Mouse (Mus musculus): ENCODE data around the gene Spats1. TPM values are rescaled to one million over a fixed set of nuclear protein-coding genes. Genes with fewer than 3 reads are reported as not detected.

The Spats1 gene
- total and polyA plus RNA-seq, 3 experiments, result 2.5 to 2.7 (median 2.5) TPM

DNA sequence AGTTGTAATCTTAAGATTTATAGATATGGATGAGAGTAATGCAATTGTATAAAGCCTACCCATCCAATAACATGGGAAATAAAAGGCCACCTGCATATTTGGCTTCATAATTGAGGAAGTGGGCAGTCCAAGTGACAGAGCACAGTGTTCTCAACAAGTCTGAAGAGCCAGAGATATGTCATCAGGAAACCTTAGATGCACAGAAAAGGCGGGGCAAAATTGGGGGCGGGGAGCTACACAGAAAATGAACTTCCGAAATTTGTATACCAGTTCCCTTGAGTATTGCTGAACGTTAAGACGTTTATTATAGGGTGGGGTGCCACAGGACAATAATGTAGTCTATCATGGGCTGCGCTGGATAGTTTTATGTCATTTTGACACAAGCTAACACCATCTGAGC lies 25.1 kb downstream of the Spats1 start:
- peaks cover 0 to 11% of the 10 kb centered on the region in 2 experiments; a peak in 3 of 4 replicates for H3K4me1 ChIP-seq (ENCODE audit: control insufficient read depth in 1 of 2, insufficient read depth in 2 of 2)
- in situ Hi-C loops (cut with MboI; ENCODE audit: low pct_ligation_motif_present, low pct_unique_long_range_greater_than_20kb, low sequenced_read_pairs) (no loop called here), dilution Hi-C loops (cut with MboI; ENCODE audit: extremely low pct_ligation_motif_present, extremely low pct_unique_long_range_greater_than_20kb, low sequenced_read_pairs) (no loop called here)
- H3K36me3 ChIP-seq (replicated peaks in 1 of 2; ENCODE audit: control insufficient read depth in 1 of 2, insufficient read depth in 1 of 2, low read length in 1 of 2), result peaks cover 5 to 16% of the 10 kb centered on the region in 2 experiments
- no peak for TF ChIP-seq BHLHE40 (IDR thresholded peaks at IDR 0.05; ENCODE audit: low read depth, low read length)
- TF ChIP-seq CHD2 (IDR thresholded peaks at IDR 0.05; ENCODE audit: low read length), result no peak
- no peak for TF ChIP-seq POLR2AphosphoS2 (IDR thresholded peaks at IDR 0.05; ENCODE audit: low read depth, low read length)
- TF ChIP-seq GABPA (IDR thresholded peaks at IDR 0.05; ENCODE audit: insufficient replicate concordance, low read depth, low read length), result no peak
- no peak for TF ChIP-seq PAX5 (IDR thresholded peaks at IDR 0.05; ENCODE audit: low read length)
- no peak for TF ChIP-seq ZNF384 (IDR thresholded peaks at IDR 0.05; ENCODE audit: low read depth, low read length)
- TF ChIP-seq TBP (conservative IDR thresholded peaks at IDR 0.05; ENCODE audit: low read depth, low read length), result no peak
- no peak overlapping the region for H3K9ac ChIP-seq (ENCODE audit: insufficient read depth, low read depth)
- H3K27me3 ChIP-seq (replicated peaks), result no peaks in the 10 kb centered on the region
- no peaks in the 10 kb centered on the region for H3K9me3 ChIP-seq (replicated peaks; ENCODE audit: low read length)
- H3K79me2 ChIP-seq (replicated peaks; ENCODE audit: control insufficient read depth, extremely low read depth, insufficient read depth, poor library complexity, severe bottlenecking), result no peaks in the 10 kb centered on the region
- peak; percentile 66 for DNase-seq (ENCODE audit: extremely low read depth)
- H3K27ac ChIP-seq (ENCODE audit: insufficient read depth, low read depth), result no peak overlapping the region
- no peak overlapping the region for H3K4me3 ChIP-seq (replicated peaks in 1 of 3; ENCODE audit: low read depth in 2 of 3, low read length in 2 of 3, poor library complexity in 1 of 3)
- no peak overlapping the region for H3K4me2 ChIP-seq (ENCODE audit: insufficient read depth, low read depth, poor library complexity, severe bottlenecking)

DNA sequence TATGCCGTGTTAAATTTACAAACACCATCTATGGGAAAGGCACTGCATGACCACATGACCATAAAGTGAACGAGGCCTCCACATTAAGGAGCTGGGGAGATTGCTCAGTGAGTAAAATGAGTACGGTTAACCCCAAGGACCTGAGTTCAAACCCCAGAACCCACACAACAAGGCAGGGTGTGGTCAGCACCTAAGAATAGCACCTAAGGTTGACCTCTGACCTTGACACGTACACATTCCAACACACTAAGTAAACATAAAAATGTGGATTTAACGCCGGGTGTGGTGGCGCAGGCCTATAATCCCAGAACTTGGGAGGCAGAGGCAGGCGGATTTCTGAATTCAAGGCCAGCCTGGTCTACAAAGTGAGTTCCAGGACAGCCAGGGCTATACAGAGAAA lies 25.6 kb downstream of the Spats1 start:
- Histone ChIP-seq H3K27ac (ENCODE audit: insufficient read depth, low read depth) (no peak overlapping the region), H3K4me2 (ENCODE audit: insufficient read depth, low read depth, poor library complexity, severe bottlenecking) (no peak overlapping the region), H3K4me3 (replicated peaks in 1 of 3; ENCODE audit: low read depth in 2 of 3, low read length in 2 of 3, poor library complexity in 1 of 3) (no peak overlapping the region), H3K36me3 (replicated peaks in 1 of 2; ENCODE audit: control insufficient read depth in 1 of 2, insufficient read depth in 1 of 2, low read length in 1 of 2) (peaks cover 5 to 16% of the 10 kb centered on the region in 2 experiments), H3K9ac (ENCODE audit: insufficient read depth, low read depth) (no peak overlapping the region), H3K79me2 (replicated peaks; ENCODE audit: control insufficient read depth, extremely low read depth, insufficient read depth, poor library complexity, severe bottlenecking) (no peaks in the 10 kb centered on the region), H3K4me1 (ENCODE audit: control insufficient read depth in 1 of 2, insufficient read depth in 2 of 2) (peaks cover 0 to 11% of the 10 kb centered on the region in 2 experiments; a peak in 3 of 4 replicates), H3K9me3 (replicated peaks; ENCODE audit: low read length) (no peaks in the 10 kb centered on the region), H3K27me3 (replicated peaks) (no peaks in the 10 kb centered on the region)
- dilution Hi-C loops (cut with MboI; ENCODE audit: extremely low pct_ligation_motif_present, extremely low pct_unique_long_range_greater_than_20kb, low sequenced_read_pairs), result no loop called here
- no peak for TF ChIP-seq POLR2A (IDR thresholded peaks at IDR 0.05; ENCODE audit: low read depth, low read length)
- TF ChIP-seq MAX (IDR thresholded peaks at IDR 0.05; ENCODE audit: low read length), result no peak
- TF ChIP-seq HCFC1 (IDR thresholded peaks at IDR 0.05; ENCODE audit: low read depth, low read length), result no peak
- TF ChIP-seq RCOR1 (conservative IDR thresholded peaks at IDR 0.05; ENCODE audit: low read depth, low read length), result no peak
- no peak for TF ChIP-seq CHD1 (IDR thresholded peaks at IDR 0.05; ENCODE audit: low read depth, low read length)
- no peak for TF ChIP-seq MEF2A (IDR thresholded peaks at IDR 0.05; ENCODE audit: borderline replicate concordance, low read depth, low read length)
- no peak for TF ChIP-seq MAZ (IDR thresholded peaks at IDR 0.05; ENCODE audit: low read depth, low read length)
- TF ChIP-seq KAT2A (IDR thresholded peaks at IDR 0.05; ENCODE audit: insufficient replicate concordance, low read length), result no peak
- no peak for TF ChIP-seq GABPA (IDR thresholded peaks at IDR 0.05; ENCODE audit: insufficient replicate concordance, low read depth, low read length)
- in situ Hi-C loops (cut with MboI; ENCODE audit: low pct_ligation_motif_present, low pct_unique_long_range_greater_than_20kb, low sequenced_read_pairs), result no loop called here
- DNase-seq (ENCODE audit: extremely low read depth), result no peak

Data from CH12.LX (cell line).